Mouse (Mus musculus) liver, embryonic 14.5 days (tissue): ENCODE data around the gene Tas2r113. TPM values are rescaled to one million over a fixed set of nuclear protein-coding genes. Genes with fewer than 3 reads are reported as not detected.
"Not testable (repeated sequence)": the region's sequence is repeated elsewhere in the genome, so short reads cannot be mapped to it uniquely, and the experiment has no call there.

ENCODE experiments used
- ATAC-seq: fragments of 200-750 bp; cut with Nextera tagmentation; 2 replicates; pipeline ENCODE4 v1.8.0; 2017; ENCODE audit warnings: moderate number of reproducible peaks, mild to moderate bottlenecking, moderate library complexity; ENCODE audit not compliant: insufficient read depth
- DNase-seq, 3 experiments: peaks; one replicate each; pipeline ENCODE4 v3.0.0-alpha.2; 2012 to 2013; ENCODE audit warnings: low read depth in 3 of 3, low spot score in 3 of 3
- H3K27ac ChIP-seq: fragments of 300-500 bp; sonication (generic); 2 replicates; pipeline ENCODE4 v1.5.1; 2014; ENCODE audit warnings: moderate library complexity, mild to moderate bottlenecking, control low read depth, inconsistent platforms
- H3K27me3 ChIP-seq: fragments of 300-500 bp; sonication (generic); 2 replicates; pipeline ENCODE4 v1.6.1; 2014; ENCODE audit warnings: mild to moderate bottlenecking, low read length, moderate library complexity; ENCODE audit not compliant: control insufficient read depth, insufficient read depth
- H3K36me3 ChIP-seq: fragments of 300-500 bp; sonication (generic); replicated peaks from 2 replicates; pipeline ENCODE4 v1.6.1; 2014; ENCODE audit warnings: low read depth; ENCODE audit not compliant: control insufficient read depth, insufficient read depth
- H3K4me1 ChIP-seq, 2 experiments: fragments of 200-500 bp in 1 of 2; fragments of 300-500 bp in 1 of 2; sonication (generic) in 1 of 2; replicated peaks; 2 replicates each; pipeline ENCODE4 v1.6.1; 2012 to 2014; ENCODE audit warnings: antibody characterized with exemption in 1 of 2, inconsistent platforms in 1 of 2, low read length in 1 of 2; ENCODE audit not compliant: control insufficient read depth in 2 of 2, insufficient read depth in 2 of 2
- H3K4me2 ChIP-seq: fragments of 300-500 bp; sonication (generic); 2 replicates; pipeline ENCODE4 v1.6.1; 2014; ENCODE audit warnings: low read depth, mild to moderate bottlenecking, control low read depth, moderate library complexity
- H3K4me3 ChIP-seq, 2 experiments: fragments of 200-500 bp in 1 of 2; fragments of 300-500 bp in 1 of 2; sonication (generic) in 1 of 2; 2 replicates each; pipeline ENCODE4 v1.5.1; 2012 to 2014; ENCODE audit warnings: low read depth in 2 of 2, low read length in 2 of 2, mild to moderate bottlenecking in 2 of 2, control low read depth in 1 of 2, inconsistent platforms in 1 of 2, moderate library complexity in 1 of 2; ENCODE audit not compliant: insufficient read depth in 1 of 2
- H3K9ac ChIP-seq: fragments of 300-500 bp; sonication (generic); replicated peaks from 2 replicates; pipeline ENCODE4 v1.6.1; 2014; ENCODE audit warnings: mild to moderate bottlenecking, control low read depth, moderate library complexity
- H3K9me3 ChIP-seq: fragments of 300-500 bp; sonication (generic); 2 replicates; pipeline ENCODE4 v1.6.1; 2016; ENCODE audit warnings: low read length, mixed read lengths; ENCODE audit not compliant: control insufficient read depth
- CTCF ChIP-seq: IDR thresholded peaks from 2 replicates; pipeline ENCODE4 v1.5.1; 2016; ENCODE audit warnings: antibody characterized with exemption, low read depth, control low read depth
- EP300 ChIP-seq: IDR thresholded peaks from 2 replicates; pipeline ENCODE4 v1.6.1; 2016; ENCODE audit warnings: antibody characterized with exemption, low read depth
- WGBS: fragments of 180-500 bp; shearing (Covaris S2); extraction: QIAGEN DNeasy Blood & Tissue Kit; methylation state at CpG from one replicate; pipeline ENCODE4 v1.1.7; 2014; ENCODE audit not compliant: insufficient replicate concordance; 5-methylcytosine and 5-hydroxymethylcytosine counted together
- polyA plus RNA-seq, 2 experiments: library from polyadenylated mRNA; depleted of rRNA in 1 of 2; stranded (reverse) in 1 of 2; unstranded in 1 of 2; fragments of >200 nt; fragmentation: Nextera tagmentation in 1 of 2; extraction: Ambion mirVana in 1 of 2; gene quantifications; 2 replicates each; pipeline versions ENCODE4 v1.2.1 to v1.2.3; 2012 to 2014

Gene Tas2r113
- polyA plus RNA-seq (2012; rRNA removed) (not detected in 2 replicates), polyA plus RNA-seq (2014; fragmentation: Nextera tagmentation; extraction: Ambion mirVana) (not detected in 2 replicates)

- H3K9me3 ChIP-seq, result no peaks in the 10 kb centered on the region
- H3K27ac ChIP-seq, result no peak within 1 kb of the TSS
- no peak for DNase-seq
- H3K4me1 ChIP-seq, result no peaks in the 10 kb centered on the region
- H3K4me2 ChIP-seq, result no peak within 1 kb of the TSS
- no peaks in the 10 kb centered on the region for H3K36me3 ChIP-seq
- H3K4me3 ChIP-seq, result no peak within 1 kb of the TSS
- no peak for TF ChIP-seq EP300
- no peak for TF ChIP-seq CTCF
- no peak within 1 kb of the TSS for H3K9ac ChIP-seq
- H3K27me3 ChIP-seq, result no peaks in the 10 kb centered on the region
- WGBS, result 48% methylated on average over 1 of the region's 1 CpGs
- ATAC-seq, result no peak
Observed at GRCm38 (mm10) chr6:132892711-132893110, at the start of gene Tas2r113. Gene Tas2r113, plus strand, starts transcription at chr6:132893011.

- no peak for DNase-seq
- Histone ChIP-seq H3K27ac (no peak within 1 kb of the TSS), H3K27me3 (no peaks in the 10 kb centered on the region), H3K4me2 (no peak within 1 kb of the TSS), H3K9me3 (no peaks in the 10 kb centered on the region), H3K36me3 (no peaks in the 10 kb centered on the region), H3K4me1 (no peaks in the 10 kb centered on the region), H3K4me3 (no peak within 1 kb of the TSS), H3K9ac (no peak within 1 kb of the TSS)
- WGBS, result 63% methylated on average over 1 of the region's 1 CpGs
- TF ChIP-seq EP300, result no peak
- no peak for TF ChIP-seq CTCF
- no peak for ATAC-seq
Observed at GRCm38 (mm10) chr6:132846842-132847241, 46.0 kb upstream of the Tas2r113 start, which contains the start of gene Tas2r123. Gene Tas2r123, plus strand, starts transcription at chr6:132847142.

- DNase-seq (no peak), ATAC-seq (no peak)
- Histone ChIP-seq H3K4me3 (no peak within 1 kb of the TSS), H3K36me3 (no peaks in the 10 kb centered on the region), H3K4me1 (no peaks in the 10 kb centered on the region), H3K9me3 (no peaks in the 10 kb centered on the region), H3K27ac (no peak within 1 kb of the TSS), H3K4me2 (no peak within 1 kb of the TSS), H3K9ac (no peak within 1 kb of the TSS), H3K27me3 (no peaks in the 10 kb centered on the region)
- TF ChIP-seq EP300 (no peak), CTCF (no peak)
- WGBS, result 46% methylated on average over 1 of the region's 1 CpGs
Observed at GRCm38 (mm10) chr6:132855138-132855537, 37.7 kb upstream of the Tas2r113 start, which contains the start of gene Tas2r116. Gene Tas2r116, plus strand, starts transcription at chr6:132855438.

GRCm38 (mm10) chr6:132867708-132868107 lies 25.1 kb upstream of the Tas2r113 start, which contains the start of gene Tas2r110:
Gene Tas2r110, plus strand, starts transcription at chr6:132868008.
- no peak for ATAC-seq

GRCm38 (mm10) chr6:132909351-132909750 lies 16.5 kb downstream of the Tas2r113 start, which contains the start of gene Tas2r125:
Gene Tas2r125, plus strand, starts transcription at chr6:132909651.
- Histone ChIP-seq H3K4me3 (no peak within 1 kb of the TSS), H3K27me3 (no peaks in the 10 kb centered on the region), H3K4me1 (no peaks in the 10 kb centered on the region), H3K9me3 (no peaks in the 10 kb centered on the region), H3K9ac (no peak within 1 kb of the TSS), H3K4me2 (no peak within 1 kb of the TSS), H3K36me3 (no peaks in the 10 kb centered on the region), H3K27ac (no peak within 1 kb of the TSS)
- no peak for TF ChIP-seq EP300
- no peak for TF ChIP-seq CTCF
- DNase-seq, result no peak
- WGBS, result 65% methylated on average over 3 of the region's 3 CpGs
- ATAC-seq, result no peak

More at GRCm38 (mm10) chr6:132867708-132868107, 25.1 kb upstream of the Tas2r113 start, which contains the start of gene Tas2r110:
- Histone ChIP-seq H3K27me3 (no peaks in the 10 kb centered on the region), H3K9me3 (no peaks in the 10 kb centered on the region), H3K9ac (no peak within 1 kb of the TSS), H3K4me3 (no peak within 1 kb of the TSS), H3K4me1 (no peaks in the 10 kb centered on the region), H3K36me3 (no peaks in the 10 kb centered on the region), H3K27ac (no peak within 1 kb of the TSS), H3K4me2 (no peak within 1 kb of the TSS)
- DNase-seq, result no peak
- TF ChIP-seq EP300 (no peak), CTCF (no peak)

GRCm38 (mm10) chr6:132941376-132941775 lies 48.6 kb downstream of the Tas2r113 start:
- H3K4me3 ChIP-seq, H3K4me2 ChIP-seq, H3K27ac ChIP-seq, H3K4me1 ChIP-seq, H3K9ac ChIP-seq, DNase-seq, H3K36me3 ChIP-seq, H3K9me3 ChIP-seq, ATAC-seq, H3K27me3 ChIP-seq: not testable (repeated sequence)

Other genes with a start within 250 kb of the Tas2r113 start
- not detected in 2 replicates for gene A630073D07Rik, start 241.5 kb upstream of the Tas2r113 start, polyA plus RNA-seq (2012; rRNA removed)
- not detected in 2 replicates for gene A630073D07Rik, start 241.5 kb upstream of the Tas2r113 start, polyA plus RNA-seq (2014; fragmentation: Nextera tagmentation; extraction: Ambion mirVana)
- not detected in 2 replicates for gene Tas2r120, start 236.1 kb upstream of the Tas2r113 start, polyA plus RNA-seq (2012; rRNA removed)
- gene Tas2r120, start 236.1 kb upstream of the Tas2r113 start, polyA plus RNA-seq (2014; fragmentation: Nextera tagmentation; extraction: Ambion mirVana), result not detected in 2 replicates
- not detected in 2 replicates for gene Tas2r121, start 192.0 kb upstream of the Tas2r113 start, polyA plus RNA-seq (2012; rRNA removed)
- not detected in 2 replicates for gene Tas2r121, start 192.0 kb upstream of the Tas2r113 start, polyA plus RNA-seq (2014; fragmentation: Nextera tagmentation; extraction: Ambion mirVana)
- not detected in 2 replicates for gene Tas2r122, start 181.1 kb upstream of the Tas2r113 start, polyA plus RNA-seq (2012; rRNA removed)
- not detected in 2 replicates for gene Tas2r122, start 181.1 kb upstream of the Tas2r113 start, polyA plus RNA-seq (2014; fragmentation: Nextera tagmentation; extraction: Ambion mirVana)
- gene Tas2r115, start 155.0 kb upstream of the Tas2r113 start, polyA plus RNA-seq (2012; rRNA removed), result not detected in 2 replicates
- not detected in 2 replicates for gene Tas2r115, start 155.0 kb upstream of the Tas2r113 start, polyA plus RNA-seq (2014; fragmentation: Nextera tagmentation; extraction: Ambion mirVana)
- not detected in 2 replicates for gene Tas2r124, start 138.3 kb upstream of the Tas2r113 start, polyA plus RNA-seq (2012; rRNA removed)
- not detected in 2 replicates for gene Tas2r124, start 138.3 kb upstream of the Tas2r113 start, polyA plus RNA-seq (2014; fragmentation: Nextera tagmentation; extraction: Ambion mirVana)
- gene Tas2r102, start 130.9 kb upstream of the Tas2r113 start, polyA plus RNA-seq (2012; rRNA removed), result not detected in 2 replicates
- gene Tas2r102, start 130.9 kb upstream of the Tas2r113 start, polyA plus RNA-seq (2014; fragmentation: Nextera tagmentation; extraction: Ambion mirVana), result not detected in 2 replicates
- gene Tas2r136, start 114.8 kb upstream of the Tas2r113 start, polyA plus RNA-seq (2012; rRNA removed), result not detected in 2 replicates
- not detected in 2 replicates for gene Tas2r136, start 114.8 kb upstream of the Tas2r113 start, polyA plus RNA-seq (2014; fragmentation: Nextera tagmentation; extraction: Ambion mirVana)
- not detected in 2 replicates for gene Tas2r117, start 90.2 kb upstream of the Tas2r113 start, polyA plus RNA-seq (2012; rRNA removed)
- not detected in 2 replicates for gene Tas2r117, start 90.2 kb upstream of the Tas2r113 start, polyA plus RNA-seq (2014; fragmentation: Nextera tagmentation; extraction: Ambion mirVana)
- not detected in 2 replicates for gene Tas2r123, start 45.9 kb upstream of the Tas2r113 start, polyA plus RNA-seq (2012; rRNA removed)
- gene Tas2r123, start 45.9 kb upstream of the Tas2r113 start, polyA plus RNA-seq (2014; fragmentation: Nextera tagmentation; extraction: Ambion mirVana), result not detected in 2 replicates
- not detected in 2 replicates for gene Tas2r116, start 37.6 kb upstream of the Tas2r113 start, polyA plus RNA-seq (2012; rRNA removed)
- gene Tas2r116, start 37.6 kb upstream of the Tas2r113 start, polyA plus RNA-seq (2014; fragmentation: Nextera tagmentation; extraction: Ambion mirVana), result not detected in 2 replicates
- not detected in 2 replicates for gene Tas2r110, start 25.0 kb upstream of the Tas2r113 start, polyA plus RNA-seq (2012; rRNA removed)
- gene Tas2r110, start 25.0 kb upstream of the Tas2r113 start, polyA plus RNA-seq (2014; fragmentation: Nextera tagmentation; extraction: Ambion mirVana), result not detected in 2 replicates
- not detected in 2 replicates for gene Tas2r125, start 16.6 kb downstream of the Tas2r113 start, polyA plus RNA-seq (2012; rRNA removed)
- gene Tas2r125, start 16.6 kb downstream of the Tas2r113 start, polyA plus RNA-seq (2014; fragmentation: Nextera tagmentation; extraction: Ambion mirVana), result not detected in 2 replicates
- not detected in 2 replicates for gene Tas2r129, start 58.1 kb downstream of the Tas2r113 start, polyA plus RNA-seq (2012; rRNA removed)
- not detected in 2 replicates for gene Tas2r129, start 58.1 kb downstream of the Tas2r113 start, polyA plus RNA-seq (2014; fragmentation: Nextera tagmentation; extraction: Ambion mirVana)
- not detected in 2 replicates for gene Tas2r131, start 64.9 kb downstream of the Tas2r113 start, polyA plus RNA-seq (2012; rRNA removed)
- gene Tas2r131, start 64.9 kb downstream of the Tas2r113 start, polyA plus RNA-seq (2014; fragmentation: Nextera tagmentation; extraction: Ambion mirVana), result not detected in 2 replicates
- not detected in 2 replicates for gene Tas2r109, start 88.0 kb downstream of the Tas2r113 start, polyA plus RNA-seq (2012; rRNA removed)
- gene Tas2r109, start 88.0 kb downstream of the Tas2r113 start, polyA plus RNA-seq (2014; fragmentation: Nextera tagmentation; extraction: Ambion mirVana), result not detected in 2 replicates
- gene Tas2r103, start 144.1 kb downstream of the Tas2r113 start, polyA plus RNA-seq (2012; rRNA removed), result not detected in 2 replicates
- gene Tas2r103, start 144.1 kb downstream of the Tas2r113 start, polyA plus RNA-seq (2014; fragmentation: Nextera tagmentation; extraction: Ambion mirVana), result not detected in 2 replicates
- not detected in 2 replicates for gene Tas2r140, start 162.8 kb downstream of the Tas2r113 start, polyA plus RNA-seq (2012; rRNA removed)
- not detected in 2 replicates for gene Tas2r140, start 162.8 kb downstream of the Tas2r113 start, polyA plus RNA-seq (2014; fragmentation: Nextera tagmentation; extraction: Ambion mirVana)
- 7.3 and 9.3 TPM in 2 replicates for gene Smim10l1, start 211.9 kb downstream of the Tas2r113 start, polyA plus RNA-seq (2012; rRNA removed)
- gene Smim10l1, start 211.9 kb downstream of the Tas2r113 start, polyA plus RNA-seq (2014; fragmentation: Nextera tagmentation; extraction: Ambion mirVana), result 19.2 and 20.3 TPM in 2 replicates